17 mouse cellular contexts compared by ENCODE assay signal in genomic region chr17:75107412-75107811, GRCm38 (mm10).
DNase-seq lines count a peak whose midpoint lies in the region; ATAC-seq lines count a peak whose summit lies in the region.
"Had no signal": no experiment of that assay in that cellular context is flagged by ENCODE, and none has a peak within 500 bp of the region (broad histone marks: within the 10 kb centered on the region; RNA-seq: fewer than 3 reads in every experiment).

No protein-coding gene starts in this region.

- no peaks in the 10 kb centered on the region for H3K36me3 ChIP-seq in forebrain, embryonic 14.5 days (ENCODE audit: control insufficient read depth, insufficient read depth, low read length)
- no peaks in the 10 kb centered on the region for H3K36me3 ChIP-seq in neural tube, embryonic 14.5 days (ENCODE audit: control insufficient read depth, insufficient read depth, low read length)
- H3K36me3 ChIP-seq: G1E; limb, embryonic 13.5 days; midbrain, embryonic 10.5 days had no signal

- intact Hi-C loops in left cerebral cortex, postnatal 25 days (cut with DNase I), result no loop called here

- H3K9me3 ChIP-seq in forebrain, embryonic 14.5 days (replicated peaks; ENCODE audit: control insufficient read depth, low read length), result no peaks in the 10 kb centered on the region
- H3K9me3 ChIP-seq in neural tube, embryonic 14.5 days (ENCODE audit: control insufficient read depth, low read length), result no peaks in the 10 kb centered on the region
- H3K9me3 ChIP-seq: heart, embryonic 10.5 days; limb, embryonic 13.5 days; midbrain, embryonic 10.5 days had no signal

- H3K4me3 ChIP-seq in forebrain, embryonic 14.5 days (ENCODE audit: low read depth, low read length), result no peak overlapping the region
- no peak overlapping the region for H3K4me3 ChIP-seq in neural tube, embryonic 14.5 days (ENCODE audit: low read depth, low read length)
- H3K4me3 ChIP-seq: heart, embryonic 10.5 days; limb, embryonic 13.5 days; midbrain, embryonic 10.5 days had no signal

- peak; percentile 15 to 55 for DNase-seq in frontal cortex, adult 2 months (ENCODE audit: extremely low spot score in 1 of 2, low spot score in 1 of 2)
- no peak for DNase-seq in frontal cortex, postnatal 14 days (ENCODE audit: low spot score in 2 of 2)
- peak; percentile 20 to 72 for DNase-seq in left cerebral cortex, postnatal 25 days (ENCODE audit: low spot score in 2 of 2)
- DNase-seq in left cerebral cortex, adult 11 months (ENCODE audit: low spot score), result no peak
- DNase-seq in forebrain, embryonic 14.5 days (ENCODE audit: low spot score), result peak; percentile 79
- no peak for DNase-seq in testis, postnatal 10 days (ENCODE audit: low spot score)
- DNase-seq: adrenal gland, postnatal 14 days; gastrocnemius, postnatal 10 days; heart, postnatal 36 days; kidney, adult 9 months; thymus, adult 2 months had no signal

- ATAC-seq in forebrain, embryonic 14.5 days, result peak; percentile 94; the same call in 1 of the 2 replicates
- ATAC-seq in neural tube, embryonic 14.5 days (ENCODE audit: low read depth), result peak; percentile 86
- ATAC-seq in inflammation-experienced regulatory T-cells, adult 6 months, result no peak

- WGBS in forebrain, embryonic 14.5 days, result 17% methylated on average over 7 of the region's 7 CpGs
- WGBS in neural tube, embryonic 14.5 days, result 26% methylated on average over 7 of the region's 7 CpGs

- H3K27ac ChIP-seq in forebrain, embryonic 14.5 days (ENCODE audit: low read depth, low read length), result no peak overlapping the region
- no peak overlapping the region for H3K27ac ChIP-seq in neural tube, embryonic 14.5 days (ENCODE audit: low read depth, low read length)
- H3K27ac ChIP-seq: heart, embryonic 10.5 days; limb, embryonic 13.5 days; midbrain, embryonic 10.5 days had no signal

- H3K9ac ChIP-seq in forebrain, embryonic 14.5 days (ENCODE audit: low read length), result no peak overlapping the region
- H3K9ac ChIP-seq in neural tube, embryonic 14.5 days (replicated peaks; ENCODE audit: low read depth, low read length), result no peak overlapping the region
- H3K9ac ChIP-seq: limb, embryonic 13.5 days had no signal

- no peaks in the 10 kb centered on the region; the same call in 1 of the 2 replicates for H3K4me1 ChIP-seq in forebrain, embryonic 14.5 days (ENCODE audit: control insufficient read depth, insufficient read depth, low read length)
- no peaks in the 10 kb centered on the region for H3K4me1 ChIP-seq in neural tube, embryonic 14.5 days (ENCODE audit: control insufficient read depth, insufficient read depth, low read length)
- H3K4me1 ChIP-seq: heart, embryonic 10.5 days; midbrain, embryonic 10.5 days had no signal

- H3K4me2 ChIP-seq in forebrain, embryonic 14.5 days (ENCODE audit: low read length), result no peak overlapping the region
- no peak overlapping the region for H3K4me2 ChIP-seq in neural tube, embryonic 14.5 days (ENCODE audit: low read depth, low read length)
- H3K4me2 ChIP-seq: limb, embryonic 13.5 days had no signal

- H3K27me3 ChIP-seq in forebrain, embryonic 14.5 days (replicated peaks; ENCODE audit: control insufficient read depth, insufficient read depth, low read length), result no peaks in the 10 kb centered on the region
- no peaks in the 10 kb centered on the region for H3K27me3 ChIP-seq in neural tube, embryonic 14.5 days (ENCODE audit: control insufficient read depth, insufficient read depth, low read length)
- H3K27me3 ChIP-seq: limb, embryonic 13.5 days had no signal

Comparison
In these comparisons a context has a peak if more than half of its experiments do, and no peak if none do; other contexts are left out.
1. DNase-seq: peak in frontal cortex, adult 2 months (2 of 2), left cerebral cortex, postnatal 25 days (2 of 2) and forebrain, embryonic 14.5 days (single experiment); none in frontal cortex, postnatal 14 days (0 of 2), left cerebral cortex, adult 11 months (single experiment) and testis, postnatal 10 days (single experiment).